Mouse (Mus musculus): ENCODE measurements around the gene Arr3.

GRCm38 (mm10) chrX:100618488-100618887 lies 13.2 kb downstream of the Arr3 start:
- TF ChIP-seq POLR2A (IDR thresholded peaks at IDR 0.05; ENCODE audit: borderline replicate concordance, extremely low read depth, insufficient read depth, insufficient read length, poor library complexity, severe bottlenecking) (no peak), CTCF (IDR thresholded peaks at IDR 0.05; ENCODE audit: borderline replicate concordance, extremely low read depth, insufficient read depth, insufficient read length) (no peak)

All from brain, embryonic 14.5 days (tissue).